Mouse (Mus musculus): ENCODE measurements at regions not wholly inside any gene's neighbourhood (a gene's known extent, or its start where the extent isn't known, plus 50 kb on each side); places are given as distances from the start of the nearest gene placed in this dataset.
"Not testable (repeated sequence)": the region's sequence is repeated elsewhere in the genome, so short reads cannot be mapped to it uniquely, and the experiment has no call there.

- no peak for ATAC-seq
Observed at GRCm38 (mm10) chr13:31050160-31050788, 76.3 kb downstream of the Gm5447 start.

DNA sequence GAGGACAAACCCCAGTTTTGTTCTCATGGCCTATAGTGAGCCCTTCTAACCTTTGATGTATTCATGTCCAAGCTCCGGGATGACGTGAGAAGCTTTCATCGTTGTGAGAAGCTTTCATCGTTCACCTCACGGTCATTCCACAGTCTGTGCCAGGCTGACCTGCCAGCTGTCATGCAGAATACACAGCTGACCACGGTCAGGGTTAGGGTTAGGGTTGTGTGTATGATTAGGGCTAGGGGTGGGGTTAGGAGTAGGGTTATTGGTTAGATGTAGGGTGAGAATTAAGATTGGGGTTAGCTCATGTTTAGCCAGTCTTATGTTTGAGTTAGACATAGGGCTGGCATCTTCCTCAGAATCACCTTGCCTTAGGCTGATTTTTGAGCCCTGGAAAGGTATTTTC lies 77.6 kb downstream of the Gm5447 start:
- ATAC-seq: not testable (repeated sequence)

DNA sequence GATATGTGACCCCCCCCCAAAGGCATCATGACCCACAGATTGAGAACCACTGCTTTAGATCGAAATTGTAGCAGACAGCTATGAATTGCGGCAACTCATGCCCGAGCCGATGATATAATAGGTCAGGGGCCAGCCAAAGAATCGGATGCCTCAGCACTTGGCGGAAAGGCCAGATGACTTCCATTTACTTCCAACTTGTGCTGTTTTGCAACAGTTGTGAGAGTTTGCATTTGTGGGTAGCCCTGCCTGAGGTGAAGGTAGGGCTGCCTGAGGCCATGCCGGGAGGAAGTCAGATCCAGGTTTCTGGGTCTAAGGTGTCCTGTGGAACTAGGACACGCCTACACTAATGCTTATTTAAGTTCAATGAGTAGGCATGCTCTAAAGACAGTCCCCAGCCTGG lies 80.4 kb downstream of the Gm5447 start:
- no peak for ATAC-seq

DNA sequence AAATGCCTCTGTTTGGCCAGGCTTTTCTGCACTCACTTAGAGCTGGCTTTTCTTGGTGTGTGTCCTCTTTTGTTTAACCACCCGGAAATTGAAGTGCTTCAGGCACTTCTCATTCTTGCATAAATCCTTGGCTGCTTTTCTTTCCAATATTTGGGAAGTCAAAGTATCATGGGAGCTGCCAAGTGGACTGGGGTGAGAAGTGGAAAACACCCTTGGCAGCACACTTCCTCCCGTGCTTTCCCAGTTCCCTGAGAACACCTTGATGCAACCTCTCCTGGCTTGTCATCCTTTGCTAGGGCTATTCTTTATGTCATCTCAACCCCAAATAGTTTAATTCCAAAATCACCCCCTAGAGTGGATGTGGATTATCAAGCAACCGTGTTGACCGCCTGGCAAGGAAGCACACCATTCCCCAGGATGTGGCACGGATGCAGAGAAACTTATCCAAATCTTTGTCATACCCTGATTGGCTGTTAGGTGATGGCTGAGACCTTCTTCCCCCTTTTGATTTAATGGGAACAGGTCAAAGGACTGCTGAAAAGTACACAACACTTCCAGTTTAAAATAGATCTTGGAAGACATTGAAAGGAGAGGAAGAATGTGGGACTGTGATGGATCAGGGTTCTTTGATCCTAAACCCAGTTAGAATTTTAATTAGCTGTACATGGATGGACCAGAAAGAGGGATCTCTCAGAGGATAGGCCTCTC lies 81.5 kb downstream of the Gm5447 start:
- ATAC-seq: no peak

GRCm38 (mm10) chr13:31056154-31056871 lies 82.3 kb downstream of the Gm5447 start:
- ATAC-seq: no peak

GRCm38 (mm10) chr13:31060916-31061431 lies 87.0 kb downstream of the Gm5447 start:
- ATAC-seq: no peak

DNA sequence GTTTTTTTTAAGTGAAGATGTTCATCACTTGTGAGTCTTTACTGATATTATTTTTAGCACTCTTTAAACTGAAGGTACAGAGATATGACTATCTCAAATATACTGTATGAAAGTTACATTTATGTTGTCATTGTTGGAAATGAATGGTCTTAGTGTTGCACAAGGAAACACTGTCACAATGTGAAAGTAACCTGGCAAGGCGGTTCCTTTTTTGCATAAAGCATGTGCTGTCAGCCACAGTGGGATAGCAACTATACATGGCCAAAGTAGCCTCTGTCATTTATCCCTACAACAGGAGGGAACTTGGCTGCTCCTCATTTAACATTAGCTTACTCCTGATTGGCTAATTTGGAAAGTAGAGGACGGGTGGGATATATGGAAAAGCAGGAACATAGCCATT lies 94.3 kb downstream of the Gm5447 start:
- no peak for ATAC-seq

DNA sequence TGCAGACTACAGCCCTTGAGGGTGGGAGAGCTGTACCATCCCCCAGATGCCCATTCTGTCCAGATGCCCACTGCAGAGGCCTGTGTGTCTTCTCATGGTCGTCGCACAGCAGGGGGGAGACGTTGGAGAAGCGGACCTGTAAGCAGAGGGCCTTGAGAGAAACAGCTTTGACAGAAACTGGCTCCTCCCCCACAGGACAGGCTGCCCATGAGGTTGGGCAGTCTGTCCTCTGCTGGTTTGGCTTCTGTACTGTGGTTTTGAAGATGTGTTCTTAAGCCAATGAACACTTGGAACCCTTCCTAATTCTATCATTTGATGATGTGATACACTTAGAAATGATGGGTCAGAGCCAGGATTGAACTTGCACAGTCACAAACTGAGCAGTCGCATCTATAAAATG lies 102.5 kb downstream of the Gm5447 start:
- no peak for ATAC-seq

GRCm38 (mm10) chr13:31078751-31079150 lies 104.7 kb downstream of the Gm5447 start:
- no peak for ATAC-seq

DNA sequence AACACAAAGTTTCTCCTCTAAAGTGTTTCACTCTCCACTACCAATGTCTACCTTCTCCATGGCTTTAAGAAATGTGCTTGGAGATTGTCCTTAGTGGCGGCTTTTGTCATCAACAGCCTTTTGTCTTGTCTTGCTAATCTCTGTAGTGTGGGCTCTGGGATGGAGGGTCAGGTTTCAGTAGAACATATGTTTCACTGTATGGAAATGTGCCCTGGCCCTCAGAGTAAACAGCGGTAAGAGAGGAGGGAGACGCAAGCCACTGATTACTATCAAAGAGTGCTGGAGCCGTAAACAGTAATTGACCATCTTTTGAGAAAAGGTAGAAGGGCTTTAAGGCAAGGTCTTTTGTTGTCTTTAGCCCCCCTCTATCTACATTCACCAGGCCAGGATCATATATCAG lies 106.2 kb downstream of the Gm5447 start:
- no peak for ATAC-seq

DNA sequence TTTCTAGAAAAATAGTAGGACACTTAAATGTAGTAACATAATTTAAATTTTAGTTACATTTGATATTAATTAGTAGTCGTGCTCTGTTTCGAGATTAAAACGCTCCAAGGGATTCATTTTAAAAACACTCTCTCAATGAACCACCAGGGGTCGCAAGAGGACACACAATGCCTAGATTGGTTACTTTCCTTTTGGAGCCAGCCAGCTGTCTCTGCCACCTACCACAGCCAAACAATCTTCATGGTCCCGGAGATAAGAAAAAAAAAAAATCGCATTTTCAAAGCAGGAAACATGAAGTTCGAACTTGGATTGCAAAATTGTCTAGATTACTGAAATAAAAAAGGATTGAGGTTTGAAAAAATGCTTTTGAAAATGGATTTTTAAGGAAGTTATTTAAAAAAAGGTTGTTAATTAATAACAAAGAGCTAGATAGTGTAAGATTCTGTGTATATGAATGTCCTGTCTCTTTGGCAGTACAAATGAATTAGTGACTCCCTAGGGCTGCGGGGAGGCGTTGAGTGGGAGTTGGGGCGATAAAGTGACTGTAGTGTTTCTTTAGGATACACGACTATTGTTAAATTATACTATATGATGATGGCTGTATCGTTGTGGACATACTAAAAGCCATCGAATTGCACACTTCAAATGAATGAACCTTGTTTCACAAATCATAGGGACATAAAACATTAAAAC lies 108.6 kb downstream of the Gm5447 start:
- no peak for ATAC-seq

DNA sequence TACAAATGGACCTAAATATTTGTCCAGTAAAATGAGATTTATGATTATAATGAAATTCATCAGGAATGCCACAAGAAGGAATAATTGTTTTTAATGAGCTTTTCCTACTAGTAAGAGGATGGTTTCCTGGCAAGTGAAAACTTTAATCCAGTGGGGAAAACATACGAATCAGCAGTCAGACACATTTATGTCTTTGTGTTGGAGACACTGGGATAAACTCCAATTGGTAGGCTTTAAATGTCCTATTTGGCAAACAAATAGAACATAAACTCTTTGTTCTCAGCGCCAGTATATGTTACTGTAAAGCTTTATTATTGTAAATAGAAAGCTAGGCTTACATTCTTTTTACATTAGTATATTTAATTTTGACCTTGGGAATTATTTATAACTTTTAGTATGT lies 127.0 kb downstream of the Gm5447 start:
- ATAC-seq: no peak

DNA sequence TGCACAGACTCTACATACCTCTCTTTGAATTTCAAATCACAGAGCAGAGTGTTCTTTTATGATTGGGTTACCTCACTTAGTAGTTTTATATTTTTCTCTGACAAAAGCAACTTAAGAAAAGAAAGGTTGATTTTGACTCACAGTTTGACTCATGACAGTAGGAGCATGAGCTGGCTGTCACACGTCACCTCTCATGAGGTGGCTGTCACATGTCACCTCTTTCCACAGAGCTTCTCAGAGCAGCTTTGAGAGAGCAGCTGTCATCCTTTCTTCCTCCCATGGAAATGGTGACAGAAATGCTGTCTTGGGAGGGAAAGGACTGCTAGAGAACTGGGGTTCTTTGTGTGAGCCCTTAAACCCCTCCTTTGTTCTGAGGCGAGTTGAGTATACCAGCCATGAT lies 133.4 kb downstream of the Gm5447 start:
- ATAC-seq: no peak

GRCm38 (mm10) chr13:31109231-31109630 lies 135.2 kb downstream of the Gm5447 start:
- no peak for ATAC-seq

- no peak for ATAC-seq
Observed at GRCm38 (mm10) chr13:31122689-31123088, 148.7 kb downstream of the Gm5447 start.

GRCm38 (mm10) chr13:31124547-31125216 lies 150.7 kb downstream of the Gm5447 start:
- ATAC-seq: no peak

GRCm38 (mm10) chr13:31132501-31132900 lies 158.5 kb downstream of the Gm5447 start:
- no peak for ATAC-seq

- no peak for ATAC-seq
Observed at GRCm38 (mm10) chr13:31139686-31140085, 165.7 kb downstream of the Gm5447 start.

DNA sequence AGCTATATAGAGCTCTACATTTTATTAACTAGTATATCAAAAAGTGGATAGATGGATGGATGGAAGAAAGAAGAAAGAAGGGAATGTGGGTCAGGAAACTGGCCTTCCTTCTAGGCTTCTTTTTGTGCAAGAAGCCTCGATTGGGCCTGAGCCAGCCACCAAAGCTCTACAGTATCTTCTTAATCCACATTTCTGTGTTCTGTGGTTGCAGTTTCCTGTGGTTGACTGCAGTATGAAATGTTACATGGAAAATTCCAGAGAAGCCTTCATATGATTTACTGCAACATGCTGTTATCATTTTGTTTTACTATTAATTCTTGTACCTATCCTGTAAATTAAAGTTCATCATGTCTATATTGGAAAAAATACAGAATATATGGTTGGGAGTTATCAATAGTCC lies 173.3 kb downstream of the Gm5447 start:
- no peak for ATAC-seq

DNA sequence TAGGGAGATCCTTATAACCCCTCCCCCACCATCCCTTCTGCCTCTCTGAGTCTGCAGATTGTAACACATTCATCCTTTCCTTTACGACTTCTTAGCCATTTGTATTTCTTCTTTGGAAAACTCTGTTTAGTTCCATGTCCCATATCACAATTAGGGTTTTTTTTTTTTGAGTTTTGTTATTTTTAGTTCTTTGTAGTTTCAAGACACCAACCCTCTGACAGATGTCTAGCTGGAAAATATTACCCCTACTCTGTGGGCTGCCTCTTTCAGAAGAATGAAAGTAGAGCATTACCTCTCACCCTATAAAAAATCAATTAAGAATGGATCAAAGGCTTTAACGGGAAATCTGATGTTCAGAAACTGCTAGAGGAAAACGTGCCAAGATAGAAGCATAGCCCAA lies 180.1 kb downstream of the Gm5447 start:
- ATAC-seq: no peak

GRCm38 (mm10) chr13:31163878-31164495 lies 190.0 kb downstream of the Gm5447 start:
- ATAC-seq: no peak

DNA sequence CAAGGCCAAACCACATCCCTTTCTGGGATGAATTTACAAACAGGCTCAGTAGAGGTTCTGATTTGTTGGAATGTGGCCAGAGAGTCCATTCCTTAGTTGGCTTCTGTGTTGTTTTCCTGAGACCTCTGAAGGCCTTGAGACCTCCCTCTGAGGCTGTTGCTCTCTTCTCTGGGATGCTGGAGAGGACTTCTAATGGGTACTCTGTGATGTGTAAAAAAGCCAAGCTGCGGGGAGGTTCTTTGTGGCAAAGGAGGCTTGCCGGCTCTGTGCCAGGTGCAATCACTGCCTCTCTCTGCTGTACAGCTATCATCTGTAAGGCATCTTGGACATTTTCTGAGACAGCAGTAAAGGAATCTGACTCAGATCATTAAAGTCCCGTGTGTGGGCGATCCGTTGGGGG lies 192.3 kb downstream of the Gm5447 start:
- ATAC-seq: no peak
